Mouse (Mus musculus) thymus, postnatal 0 days (tissue): ENCODE measurements around the gene Zeb2. TPM values are rescaled to one million over a fixed set of nuclear protein-coding genes. Genes with fewer than 3 reads are reported as not detected.

ENCODE experiments used
- DNase-seq: peaks from one replicate; pipeline ENCODE4 v3.0.0-alpha.2; 2015; ENCODE audit warnings: low spot score
- polyA plus RNA-seq: library from polyadenylated mRNA; unstranded; fragments of >200 nt; fragmentation: Nextera tagmentation; extraction: Ambion mirVana; gene quantifications from 2 replicates; pipeline ENCODE4 v1.2.1, GENCODE M21; 2015

Gene Zeb2
- polyA plus RNA-seq, result 3.9 and 4.8 TPM in 2 replicates

DNA sequence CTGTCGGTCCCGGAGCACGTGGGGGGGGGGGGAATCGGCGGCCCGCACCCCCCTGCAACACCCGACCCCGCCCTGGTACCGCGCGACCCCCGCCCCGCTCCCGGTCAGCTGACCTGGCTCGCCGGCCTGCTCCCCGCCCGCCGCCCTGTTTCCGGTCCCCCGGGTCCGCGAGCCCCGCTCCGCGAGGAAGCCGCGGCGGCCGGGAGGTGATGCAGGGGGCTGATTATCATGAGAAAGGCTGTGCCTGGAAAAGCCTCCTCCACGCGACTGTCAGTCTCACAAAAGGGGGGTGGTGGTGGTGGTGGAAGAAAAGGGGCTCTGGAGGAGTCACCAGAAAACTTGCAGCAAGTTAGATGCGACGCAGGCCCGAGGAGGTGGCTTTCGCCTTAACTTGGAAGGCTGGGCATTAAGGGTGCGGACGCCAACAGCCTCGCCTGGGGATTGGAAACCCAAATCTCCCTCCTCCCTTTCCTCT is at the start of gene Zeb2:
Zeb2 (minus strand) TSS at position 309 of the 475 bp plus-strand sequence.
- DNase-seq, result peak; percentile 27

DNA sequence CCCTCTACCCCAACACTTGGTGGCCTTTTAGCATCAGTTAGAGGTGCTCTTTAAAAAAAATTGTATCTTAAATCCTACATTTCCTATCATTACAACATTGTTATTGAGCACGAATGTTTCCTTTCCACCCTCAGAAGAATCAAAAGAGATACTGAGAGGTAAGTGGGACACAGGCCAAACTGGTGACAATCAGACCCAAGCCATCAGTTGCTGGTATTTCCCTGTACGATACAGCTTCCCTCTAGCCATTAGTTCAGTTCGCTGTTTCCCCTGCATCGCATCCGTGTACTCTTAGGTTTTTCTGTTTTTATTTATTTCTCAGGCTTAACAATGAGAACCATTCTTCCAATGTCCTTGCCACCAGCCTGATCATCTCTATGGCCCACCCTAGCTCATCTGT is 41.6 kb upstream of the Zeb2 start:
- DNase-seq, result no peak

DNA sequence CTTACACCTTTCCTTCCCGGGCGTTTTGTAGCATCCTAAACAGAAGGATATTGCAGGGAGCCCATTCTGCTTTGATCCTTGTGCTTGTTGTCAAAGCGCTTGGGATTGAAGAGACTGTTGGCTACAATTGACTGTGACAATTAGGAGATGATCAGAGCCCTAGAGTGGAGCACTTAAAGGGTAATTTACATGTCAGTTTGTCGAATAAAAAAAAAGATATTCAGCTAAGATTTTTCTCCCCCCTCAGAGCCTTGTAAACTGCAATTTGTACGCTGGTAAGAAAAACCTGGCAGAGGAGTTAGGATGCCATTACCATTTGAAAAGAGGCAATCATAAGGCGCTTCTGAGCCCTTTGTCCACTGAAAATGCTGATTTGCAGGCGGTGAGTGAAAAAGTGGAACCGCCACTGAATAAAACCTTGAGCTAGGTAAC is 41.2 kb upstream of the Zeb2 start:
- no peak for DNase-seq

DNA sequence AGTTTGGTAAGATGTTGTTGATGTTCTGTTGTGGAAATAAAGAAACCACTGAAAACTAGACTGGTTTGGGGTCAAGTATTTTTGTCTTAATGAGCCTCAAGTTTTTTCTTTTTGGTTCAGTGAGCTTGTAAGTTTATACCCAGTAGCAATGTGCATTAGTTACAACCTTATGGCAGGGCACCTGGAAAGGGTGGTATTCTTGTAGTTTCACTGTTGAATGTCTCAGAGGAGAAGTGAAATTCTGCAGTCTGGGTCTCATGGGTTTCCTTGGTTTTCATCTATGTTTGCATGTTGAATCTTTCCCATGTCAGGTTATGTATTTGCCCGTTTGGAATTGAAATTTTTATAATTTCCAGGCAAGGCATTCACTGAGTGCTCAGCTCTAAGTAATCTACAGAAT is 36.1 kb upstream of the Zeb2 start:
- DNase-seq, result no peak

DNA sequence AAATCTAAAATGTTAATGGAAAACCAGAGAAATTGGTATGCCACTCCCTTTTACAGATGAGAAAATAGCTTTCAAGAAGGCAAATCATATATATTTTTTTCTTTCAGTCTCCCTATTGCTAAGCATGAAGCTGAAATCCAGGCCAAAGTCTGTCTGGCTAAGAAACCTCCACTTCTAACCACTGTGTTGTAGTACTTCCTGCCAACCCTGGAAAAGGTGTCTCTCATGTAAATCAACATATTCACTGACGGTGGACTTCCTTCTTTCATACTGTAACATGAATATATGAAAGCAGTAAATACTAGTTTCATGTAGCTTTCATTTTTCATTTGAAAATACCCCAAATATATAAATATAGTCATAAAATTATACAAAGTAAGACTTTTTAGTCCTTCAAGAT is 26.0 kb upstream of the Zeb2 start:
- DNase-seq, result no peak

DNA sequence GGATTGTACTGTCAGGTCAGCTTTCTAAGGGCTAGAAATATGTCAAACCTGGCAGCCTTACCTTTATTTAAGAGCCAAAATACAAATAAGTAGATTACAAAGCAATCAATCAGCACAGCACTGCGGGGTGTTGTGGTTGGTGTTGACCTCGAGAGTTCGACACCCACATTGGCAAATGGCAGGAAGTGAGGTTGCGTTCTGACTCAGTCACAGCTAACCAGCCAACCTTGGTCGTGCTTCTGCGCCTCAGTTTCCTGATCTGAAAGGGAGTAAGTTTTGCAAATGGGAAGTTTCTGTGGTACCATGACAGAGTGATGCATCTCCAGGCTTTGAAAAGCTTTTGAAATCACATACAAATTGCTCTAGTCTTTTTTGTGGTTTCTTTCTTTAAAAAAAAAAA is 21.7 kb upstream of the Zeb2 start:
- no peak for DNase-seq

DNA sequence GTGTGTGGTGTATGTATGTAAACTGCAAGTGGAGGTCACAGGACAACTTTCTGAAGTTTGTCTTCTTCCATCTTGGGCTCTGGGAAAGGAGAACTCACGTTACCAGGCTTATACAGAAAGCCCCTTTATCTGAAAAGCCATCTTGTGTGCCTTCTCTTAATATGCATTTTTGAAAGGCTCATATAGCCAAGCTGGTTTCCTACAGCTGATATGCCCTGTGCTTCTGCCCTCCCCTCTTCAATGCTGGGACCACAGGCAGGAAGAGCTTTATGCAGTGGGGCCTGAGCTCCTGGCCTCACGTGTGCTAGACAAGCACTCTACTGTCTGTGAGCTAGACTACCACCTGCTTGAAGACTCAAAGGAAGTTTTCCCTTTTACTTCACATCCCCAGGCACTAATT is 19.6 kb upstream of the Zeb2 start:
- no peak for DNase-seq

DNA sequence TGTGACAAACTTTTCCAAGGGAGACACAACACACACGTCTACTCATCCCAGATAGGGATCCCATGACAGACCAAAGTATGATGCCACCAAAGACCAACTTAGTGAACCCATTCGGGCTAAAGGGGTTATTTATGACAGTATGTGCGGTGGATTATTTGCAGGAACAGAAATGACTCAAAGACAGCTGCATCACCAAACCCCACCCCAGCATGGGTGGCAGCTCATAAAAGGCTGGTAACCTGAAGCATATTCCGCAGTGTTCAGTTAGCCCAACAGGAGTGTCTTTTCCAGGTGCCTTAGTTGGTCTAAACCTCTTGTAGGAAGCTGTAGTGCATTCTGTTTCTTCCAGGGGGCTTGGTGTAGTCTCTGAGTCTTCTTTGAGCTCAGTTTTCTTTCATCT is 16.0 kb upstream of the Zeb2 start:
- no peak for DNase-seq

DNA sequence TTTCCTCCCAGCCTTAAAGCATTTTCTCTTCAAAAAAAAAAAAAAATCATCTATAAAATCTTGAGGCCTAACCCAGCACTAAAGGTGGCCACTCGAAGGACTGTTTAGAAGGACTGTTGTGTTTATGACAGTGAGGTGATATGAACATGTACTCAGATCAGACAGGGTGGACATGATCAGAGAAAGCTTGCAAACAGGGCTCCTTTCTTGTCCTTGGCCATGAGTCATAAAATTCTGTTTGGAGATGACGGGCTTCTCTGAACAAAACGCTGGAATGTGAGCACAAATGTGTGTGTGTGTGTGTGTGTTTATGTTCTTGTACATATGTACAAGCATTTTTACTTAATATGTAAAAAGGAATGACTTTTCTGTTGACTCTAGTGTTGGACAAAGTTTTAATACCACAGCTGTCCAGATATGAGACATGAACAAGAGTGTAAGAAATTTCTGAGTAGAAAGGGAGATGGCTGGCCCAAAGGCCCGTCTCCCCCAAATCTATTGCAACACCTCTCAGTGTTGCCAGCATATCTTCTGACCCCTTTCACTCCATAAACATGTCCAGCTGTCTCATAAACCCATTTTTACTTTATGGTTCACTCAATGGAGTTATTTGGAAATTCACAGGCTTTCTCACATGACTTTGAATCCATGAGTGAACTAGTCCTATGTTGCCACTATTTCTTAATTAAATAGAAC is 13.4 kb upstream of the Zeb2 start:
- DNase-seq, result no peak

DNA sequence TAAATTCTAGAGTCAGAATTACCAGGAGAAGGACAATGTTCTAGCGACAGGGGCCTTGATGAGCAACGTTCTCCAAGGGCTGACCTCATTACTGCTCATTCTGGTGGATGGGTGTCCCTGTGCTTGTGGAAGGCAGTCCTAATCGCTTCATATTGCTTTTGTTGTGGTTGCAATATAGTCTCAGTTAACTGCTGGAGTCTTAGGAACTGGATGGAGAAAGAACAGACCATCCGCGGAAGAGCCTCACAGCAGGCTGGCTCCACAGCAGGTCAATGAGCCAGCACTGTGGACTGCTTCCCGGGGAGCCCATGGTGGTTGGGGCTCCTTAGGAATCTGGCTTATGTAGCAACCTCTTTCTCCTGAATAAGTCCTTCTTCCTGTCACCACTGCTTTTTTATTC is 12.4 kb upstream of the Zeb2 start:
- no peak for DNase-seq

DNA sequence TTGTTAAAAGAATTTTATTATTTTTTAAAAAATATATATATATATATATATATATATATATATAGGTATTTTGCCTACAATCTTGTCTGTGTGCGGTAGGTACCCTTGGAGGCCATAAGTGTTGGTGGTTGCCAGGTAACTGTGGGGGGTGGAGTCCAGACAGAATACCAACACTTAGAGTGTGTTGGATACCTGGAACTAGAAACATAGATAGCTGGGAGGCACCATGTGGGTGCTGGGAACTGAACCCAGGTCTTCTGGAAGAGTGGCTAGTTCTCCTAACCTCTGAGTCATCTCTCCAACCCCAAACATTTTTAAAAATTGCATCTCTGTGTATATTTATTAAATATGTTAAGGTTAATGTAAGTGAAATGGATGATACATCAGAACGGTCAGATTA is 11.5 kb upstream of the Zeb2 start:
- no peak for DNase-seq

DNA sequence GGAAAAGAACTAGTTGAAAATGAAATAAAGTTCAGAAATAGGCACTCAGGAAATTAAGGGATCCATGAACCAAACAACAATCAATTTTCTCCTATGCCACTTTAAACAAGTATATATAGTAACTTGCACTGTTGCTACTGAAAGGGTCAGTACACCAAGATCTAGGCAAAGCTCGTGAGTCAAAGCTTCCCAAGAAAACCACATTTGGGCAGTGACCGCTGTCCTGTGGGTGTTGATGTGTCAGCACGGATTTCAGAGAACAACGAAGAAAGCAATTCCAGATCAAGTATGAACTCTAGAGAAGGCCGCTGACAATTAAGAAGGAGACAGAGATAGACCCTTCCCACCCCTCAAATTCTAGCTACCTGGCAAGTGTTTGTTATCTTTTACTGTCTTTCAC is 9.2 kb upstream of the Zeb2 start:
- no peak for DNase-seq

DNA sequence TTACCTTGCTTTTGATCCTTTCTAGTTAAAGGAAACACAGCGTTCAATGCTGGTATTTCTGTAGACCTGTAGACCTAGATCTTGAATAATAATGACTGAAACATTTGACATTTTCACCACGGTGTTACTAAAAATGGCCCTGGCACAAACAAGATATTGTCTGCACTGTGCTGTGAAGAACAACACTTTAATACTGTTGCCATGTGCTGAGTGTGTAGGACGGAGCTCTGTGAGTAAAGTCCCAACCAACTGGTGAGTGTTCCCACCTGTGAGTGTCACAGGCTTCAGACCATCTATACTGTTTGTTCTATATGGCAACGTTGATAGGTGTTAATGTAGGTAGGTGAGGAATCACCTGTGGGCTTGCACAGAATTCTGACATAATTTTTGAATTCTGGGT is 8.0 kb upstream of the Zeb2 start:
- no peak for DNase-seq

DNA sequence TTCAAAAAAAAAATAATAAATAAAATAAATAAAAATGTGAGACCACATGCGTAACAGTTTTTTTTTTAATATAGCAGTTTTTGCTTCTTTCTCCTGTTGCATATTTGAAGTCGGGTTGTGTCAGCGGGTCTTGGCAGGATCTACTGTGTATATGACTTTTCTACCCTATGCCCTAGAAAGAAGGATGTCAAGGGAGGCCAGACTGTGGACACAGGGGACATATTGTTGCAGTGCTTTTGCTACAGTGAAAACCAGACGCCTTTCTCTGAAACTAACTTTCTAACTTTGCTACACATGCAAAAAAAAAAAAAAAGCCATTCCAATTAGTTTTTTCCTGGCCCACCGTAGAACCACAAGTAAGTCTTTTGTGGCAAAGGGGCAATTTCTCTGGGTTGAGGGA is 6.3 kb upstream of the Zeb2 start:
- DNase-seq, result no peak

DNA sequence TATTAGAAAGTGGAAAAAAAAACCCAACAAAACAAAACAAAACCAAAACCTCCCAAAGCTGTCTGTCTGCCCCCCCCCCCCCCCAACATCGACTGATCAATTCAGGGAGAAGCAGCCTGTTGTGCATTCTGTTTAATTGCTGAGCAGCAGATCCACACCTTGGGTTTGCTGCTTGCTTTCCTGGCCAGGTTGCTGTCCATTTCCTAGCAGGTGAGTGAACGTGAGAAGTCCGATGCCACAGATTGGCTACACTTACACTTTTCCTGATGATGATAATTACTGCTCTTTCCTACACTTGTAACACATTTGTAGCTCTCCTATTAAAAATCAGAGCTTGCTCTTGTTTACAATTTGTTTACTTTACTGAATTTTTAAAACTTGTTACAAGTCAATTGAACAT is 926 bp upstream of the Zeb2 start:
- no peak for DNase-seq

DNA sequence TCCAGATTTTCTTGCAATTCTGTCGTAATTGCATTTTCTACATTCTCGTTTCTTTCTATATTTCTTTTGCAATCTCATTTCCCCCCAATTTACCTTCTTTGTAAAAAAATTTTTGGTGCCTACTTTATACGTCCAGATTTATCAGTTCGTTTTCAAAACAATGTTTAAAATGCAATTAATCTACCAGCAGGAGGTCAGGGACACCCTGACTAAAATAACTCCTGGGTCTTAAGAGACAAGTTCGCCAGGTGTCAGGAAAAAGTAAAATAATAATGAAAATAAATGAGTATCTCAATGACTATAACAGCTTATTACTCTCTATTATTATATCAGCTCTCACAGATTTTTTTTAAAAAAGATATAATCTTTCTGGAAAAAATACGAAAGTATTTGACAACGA is 397 bp upstream of the Zeb2 start:
- no peak for DNase-seq

DNA sequence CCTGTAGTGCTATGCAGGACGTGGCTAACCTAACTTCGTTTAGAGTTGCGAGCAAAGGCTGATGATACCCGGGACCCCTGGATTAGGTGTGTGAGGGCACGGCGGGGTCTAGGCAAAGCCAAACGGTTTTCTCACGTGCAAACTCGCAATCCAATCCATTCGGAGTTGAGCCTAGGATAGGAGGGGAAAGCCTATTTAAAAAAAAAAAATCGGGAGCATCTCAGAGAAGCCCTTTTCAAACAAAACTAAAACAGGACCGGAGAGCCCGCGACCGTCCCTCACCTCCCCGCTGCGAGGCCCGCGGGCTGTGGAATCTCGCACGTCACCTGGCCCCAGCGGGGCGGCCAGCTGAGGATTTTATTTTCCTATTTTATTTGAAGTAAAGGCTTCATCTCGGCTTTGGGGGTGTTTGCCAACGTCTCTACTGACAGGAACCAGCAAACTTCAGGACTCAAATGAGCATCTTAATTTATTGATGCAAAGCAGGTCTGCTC is 617 bp downstream of the Zeb2 start:
- DNase-seq, result no peak

DNA sequence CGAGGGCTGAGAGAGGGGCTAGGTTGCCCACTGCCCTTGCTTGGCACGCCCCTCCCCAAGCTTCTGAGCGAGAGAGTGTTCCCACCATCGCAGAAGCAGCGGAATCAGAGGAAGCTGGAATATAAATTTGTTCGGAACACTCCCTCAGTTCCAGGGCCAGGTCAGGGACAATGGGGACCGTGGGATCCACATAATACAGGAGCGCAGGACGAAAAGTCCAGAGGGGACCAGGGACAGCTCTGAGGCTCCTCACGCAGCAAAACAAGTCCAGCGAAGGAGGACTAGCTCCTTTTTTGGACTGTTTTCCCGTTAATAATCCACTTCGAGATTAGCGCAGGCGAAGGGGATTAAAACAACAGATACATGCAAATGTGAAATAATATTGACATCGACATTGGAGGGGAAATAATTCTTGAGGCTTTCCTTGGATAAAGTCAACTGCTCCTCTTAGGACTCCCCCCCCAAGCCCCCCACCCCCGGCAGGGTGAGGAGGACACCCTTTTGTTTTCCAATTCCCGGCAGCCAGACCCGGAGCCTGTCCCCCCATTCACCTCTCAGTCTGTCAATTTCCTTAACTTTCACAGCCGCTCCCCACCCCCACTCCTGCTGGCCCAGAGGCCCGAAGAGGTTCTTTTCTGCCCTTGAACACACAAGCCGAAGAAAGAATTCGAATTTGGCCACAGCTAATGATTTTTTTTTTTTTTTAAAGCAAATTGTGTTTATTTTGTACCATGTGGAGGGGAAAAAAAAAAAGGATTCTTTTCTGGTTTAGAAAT is 1.3 kb downstream of the Zeb2 start:
- no peak for DNase-seq

DNA sequence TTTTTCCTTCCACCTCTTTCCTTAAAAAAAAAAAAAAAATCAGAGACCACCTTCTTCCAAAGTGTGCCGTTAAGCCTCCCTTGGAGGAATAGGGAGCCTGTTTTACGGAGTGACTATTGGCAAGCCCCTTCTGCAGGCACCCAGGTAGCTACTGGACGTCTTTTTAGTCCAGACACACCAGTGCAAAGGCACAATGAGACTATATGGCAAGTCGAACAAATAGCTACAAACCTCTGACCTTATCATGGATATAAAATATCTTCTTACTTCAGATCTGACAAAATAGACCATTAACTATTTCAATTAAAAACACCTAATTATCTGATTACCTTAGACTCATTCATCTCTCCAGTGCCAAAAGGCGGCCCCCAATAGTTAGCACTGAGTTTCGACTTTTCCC is 2.0 kb downstream of the Zeb2 start:
- no peak for DNase-seq

DNA sequence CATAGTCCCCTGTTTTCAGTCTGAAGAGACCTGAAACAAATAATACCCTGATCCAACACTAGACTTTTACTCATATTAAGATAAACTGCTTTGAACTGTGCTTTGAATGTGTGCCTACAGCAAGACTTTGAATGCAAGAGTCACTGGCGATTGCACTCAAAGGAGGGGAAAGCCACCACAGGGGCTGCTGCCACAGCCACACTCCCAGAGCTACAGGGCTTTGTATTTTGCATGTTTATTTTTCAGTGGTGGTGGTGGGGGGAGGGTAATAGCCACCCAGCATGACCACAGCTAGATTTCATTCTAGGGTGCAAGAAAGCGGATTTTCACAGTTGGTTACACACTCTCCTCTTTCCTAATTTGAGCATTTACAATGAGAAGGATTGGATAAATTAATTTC is 2.6 kb downstream of the Zeb2 start:
- no peak for DNase-seq

DNA sequence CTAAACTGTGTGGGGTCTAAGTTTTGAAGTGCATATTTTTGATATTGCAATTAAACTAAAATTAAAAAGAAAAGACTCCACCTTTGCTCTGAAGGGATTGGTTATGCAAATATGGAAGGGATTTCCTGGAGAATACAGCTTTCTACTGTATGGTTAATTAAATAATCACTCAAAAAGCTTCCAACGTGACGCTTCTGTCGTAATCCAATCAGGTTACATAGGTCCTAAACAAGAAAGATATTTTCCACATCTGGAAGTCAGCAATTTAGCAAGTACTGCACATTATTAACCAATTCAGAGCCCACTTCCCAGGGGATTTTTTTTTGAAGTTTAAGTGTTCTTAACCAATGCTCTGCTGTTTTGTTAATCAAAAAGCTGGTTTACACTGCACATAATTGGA is 3.3 kb downstream of the Zeb2 start:
- DNase-seq, result no peak

DNA sequence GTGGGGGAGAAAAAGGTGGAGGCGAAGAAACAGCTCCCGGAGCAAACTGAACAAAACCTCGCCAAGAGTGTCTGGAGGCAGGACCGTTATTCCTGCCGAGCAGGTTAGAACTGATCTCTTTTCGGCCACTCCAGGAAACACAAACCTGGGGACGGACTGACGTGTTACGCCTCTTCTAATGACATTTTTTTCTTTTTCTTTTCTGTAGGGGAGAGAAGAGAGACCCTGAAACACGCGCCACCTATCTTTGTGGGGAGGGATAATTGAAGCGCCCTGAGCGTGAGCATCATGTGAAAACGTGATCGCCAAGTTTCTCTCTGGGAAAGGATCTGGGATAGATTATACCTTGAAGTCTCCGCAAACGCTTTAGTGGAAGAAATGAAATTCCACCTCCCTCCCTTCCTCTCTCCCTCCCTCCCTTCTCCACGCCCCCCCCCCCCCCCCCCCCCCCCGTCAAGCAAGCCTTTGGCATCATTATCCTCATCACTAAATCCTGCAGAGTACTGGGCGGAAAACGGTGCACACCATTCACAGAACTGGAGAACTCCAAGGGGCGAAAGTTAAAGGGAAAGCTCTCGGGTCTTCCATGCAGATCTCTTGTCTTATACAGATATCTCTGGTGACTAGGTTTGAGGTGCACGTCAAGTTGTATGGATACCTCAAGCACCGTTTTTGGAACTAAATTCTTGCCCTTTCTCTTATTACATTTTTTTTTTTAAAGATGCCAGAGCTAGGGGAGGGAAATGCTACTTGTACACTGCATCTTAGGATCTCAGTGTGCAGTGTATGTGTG is 4.1 kb downstream of the Zeb2 start:
- DNase-seq, result peak; percentile 47
